ENCODE assay signal across 27 mouse cellular contexts in genomic region chr16:97321576-97321975, GRCm38 (mm10). TPM values are rescaled to one million over a fixed set of nuclear protein-coding genes. Genes with fewer than 3 reads are reported as not detected.
"Had no signal": no experiment of that assay in that cellular context is flagged by ENCODE, and none has a peak within 500 bp of the region (broad histone marks: within the 10 kb centered on the region; RNA-seq: fewer than 3 reads in every experiment).

No protein-coding gene starts in this region.

- H3K9me3 ChIP-seq: heart, embryonic 13.5 days; heart, embryonic 15.5 days; hindbrain, embryonic 10.5 days; hindbrain, embryonic 12.5 days; intestine, embryonic 15.5 days; limb, embryonic 13.5 days; limb, embryonic 15.5 days had no signal

- DNase-seq: gastrocnemius, adult 2 months; gastrocnemius, postnatal 10 days; gastrocnemius, postnatal 25 days; heart, adult 2 months; heart, postnatal 14 days; heart, postnatal 36 days; kidney, adult 18-20 months; kidney, adult 8-10 months; kidney, postnatal 10 days; kidney, postnatal 25 days; kidney, postnatal 4 days; layer of hippocampus, postnatal 36 days; left cerebral cortex, postnatal 4 days had no signal

- H3K4me3 ChIP-seq: gastrocnemius, adult 2 months; heart, adult 2 months; heart, embryonic 13.5 days; heart, embryonic 15.5 days; hindbrain, embryonic 10.5 days; hindbrain, embryonic 12.5 days; intestine, embryonic 15.5 days; layer of hippocampus, adult 2 months; limb, embryonic 13.5 days; limb, embryonic 15.5 days had no signal

- H3K4me1 ChIP-seq: heart, embryonic 13.5 days; heart, embryonic 15.5 days; intestine, embryonic 15.5 days; limb, embryonic 13.5 days; limb, embryonic 15.5 days had no signal

- H3K27me3 ChIP-seq: heart, embryonic 15.5 days; hindbrain, embryonic 12.5 days; intestine, embryonic 15.5 days; limb, embryonic 13.5 days; limb, embryonic 15.5 days had no signal

- ATAC-seq: hindbrain, embryonic 16.5 days; inflammation-experienced regulatory T-cells, adult 6 months; intestine, embryonic 15.5 days; intestine, postnatal 0 days had no signal

- H3K9ac ChIP-seq: heart, embryonic 13.5 days; heart, embryonic 15.5 days; hindbrain, embryonic 12.5 days; hindbrain, embryonic 14.5 days; intestine, embryonic 15.5 days; limb, embryonic 13.5 days; limb, embryonic 15.5 days had no signal

- H3K36me3 ChIP-seq: heart, embryonic 13.5 days; heart, embryonic 15.5 days; hindbrain, embryonic 10.5 days; hindbrain, embryonic 12.5 days; intestine, embryonic 15.5 days; limb, embryonic 13.5 days; limb, embryonic 15.5 days had no signal

- H3K27ac ChIP-seq: gastrocnemius, adult 2 months; heart, adult 2 months; heart, embryonic 13.5 days; heart, embryonic 15.5 days; hindbrain, embryonic 10.5 days; hindbrain, embryonic 12.5 days; hindbrain, embryonic 14.5 days; intestine, embryonic 15.5 days; layer of hippocampus, adult 2 months; limb, embryonic 13.5 days; limb, embryonic 15.5 days had no signal

- H3K4me2 ChIP-seq: heart, embryonic 11.5 days; heart, embryonic 13.5 days; heart, embryonic 15.5 days; hindbrain, embryonic 12.5 days; hindbrain, embryonic 14.5 days; intestine, embryonic 15.5 days; limb, embryonic 13.5 days; limb, embryonic 15.5 days had no signal

RNA-seq across cellular contexts. Expression of gene Bace2, which starts 35.0 kb away (rescaled TPM):
- total RNA-seq: granulocyte monocyte progenitor cell, adult 5-6 weeks had no signal
